Mouse (Mus musculus): ENCODE data around the gene Prdm10.

Prdm10 gene

DNA sequence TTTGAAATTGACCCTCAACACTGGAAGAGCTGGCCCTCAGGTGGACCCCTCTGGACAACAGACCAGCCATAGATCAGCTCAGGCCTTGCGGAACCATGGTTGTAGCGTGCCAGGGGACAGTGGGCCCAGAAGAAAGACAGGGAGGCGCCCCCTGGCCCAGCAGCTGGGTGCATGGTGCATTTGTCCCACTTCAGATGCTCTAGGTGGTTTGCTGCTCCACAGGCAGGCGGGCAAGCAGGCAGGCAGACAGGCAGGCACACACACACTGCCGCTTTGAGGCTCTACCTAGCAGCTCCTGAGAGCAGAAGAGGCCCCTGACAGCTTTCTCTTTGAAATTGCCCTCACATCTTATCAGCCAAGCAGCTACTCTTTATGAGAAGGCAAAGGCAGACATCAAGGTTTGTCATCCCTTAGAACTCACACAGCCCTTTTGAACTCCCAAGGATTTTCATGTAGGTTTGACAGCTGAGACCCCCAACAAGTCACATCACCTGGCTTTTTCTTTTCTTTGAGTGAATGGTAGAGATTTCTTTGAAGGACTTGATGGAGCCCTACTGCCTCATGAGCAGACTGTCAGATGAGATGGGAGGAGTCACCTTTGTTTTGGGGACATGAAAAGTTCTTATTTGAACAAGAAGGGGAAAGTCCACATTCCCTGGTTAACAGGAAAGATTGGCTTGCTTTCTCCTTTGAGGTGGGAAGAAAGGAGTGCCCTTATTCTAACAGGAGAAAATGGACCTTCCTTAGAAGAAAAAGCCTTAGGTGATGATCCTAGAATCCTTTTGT, 21.4 kb downstream of the Prdm10 start:
- DNase-seq (ENCODE audit: low spot score in 2 of 2): no peak

DNA sequence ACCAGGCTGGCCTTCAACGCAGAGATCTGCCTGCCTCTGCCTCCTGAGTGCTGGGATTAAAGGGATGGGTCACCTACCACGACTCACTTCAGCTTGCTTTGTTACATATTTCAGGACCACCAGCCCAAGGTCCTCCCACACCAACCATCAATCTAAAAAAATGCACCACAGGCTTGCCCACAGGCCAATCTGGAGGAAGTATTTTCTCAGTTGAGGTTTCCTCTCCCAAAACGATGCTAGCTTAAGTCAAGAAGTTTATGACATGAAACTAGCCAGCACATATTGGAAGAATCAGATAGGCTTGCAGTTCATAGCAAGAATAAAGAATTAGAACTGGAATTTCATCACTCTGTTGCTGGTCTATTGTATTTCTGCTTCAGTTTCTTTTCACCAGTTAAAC, 24.0 kb downstream of the Prdm10 start:
- DNase-seq (ENCODE audit: low spot score in 2 of 2): no peak

DNA sequence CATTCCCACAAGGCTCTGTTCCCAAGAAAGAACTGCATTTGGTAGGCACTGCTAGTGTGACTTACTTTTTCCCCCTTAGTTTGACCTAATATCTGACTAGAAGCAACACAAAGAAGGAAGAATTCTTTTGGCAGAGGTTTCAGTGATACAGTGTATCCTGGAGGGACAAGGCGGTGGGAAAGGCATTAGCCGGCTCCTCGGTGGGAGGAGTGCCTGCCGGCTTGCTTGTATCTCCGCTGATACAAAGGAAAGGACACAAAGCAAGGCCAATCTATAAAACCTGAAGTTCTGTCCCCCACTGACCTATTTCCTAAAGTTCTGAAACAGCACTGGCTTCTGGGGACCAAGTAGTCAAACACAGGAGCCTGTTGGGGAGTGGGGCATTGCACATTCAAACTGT, 24.8 kb downstream of the Prdm10 start:
- no peak for DNase-seq (ENCODE audit: low spot score in 2 of 2)

DNA sequence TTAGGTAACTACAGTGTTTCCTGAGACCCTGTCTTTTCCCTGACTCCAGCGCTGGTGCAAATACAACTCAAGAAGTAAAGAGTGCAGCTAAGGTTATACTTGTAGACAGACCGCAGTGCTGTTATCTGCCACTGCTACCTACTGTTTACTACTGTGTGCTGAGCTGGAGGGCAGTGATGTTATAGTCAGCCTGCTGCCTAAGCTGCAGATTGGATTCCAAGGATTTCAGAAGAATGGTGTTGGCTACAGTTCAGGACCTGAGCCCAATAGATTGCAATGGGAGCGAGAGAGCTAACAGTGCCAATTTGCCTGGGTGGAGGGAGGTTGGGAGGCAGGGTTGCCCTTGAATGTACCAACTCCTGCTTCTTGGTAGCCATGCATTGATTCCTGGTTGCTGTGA, 25.5 kb downstream of the Prdm10 start:
- no peak for DNase-seq (ENCODE audit: low spot score in 2 of 2)

DNA sequence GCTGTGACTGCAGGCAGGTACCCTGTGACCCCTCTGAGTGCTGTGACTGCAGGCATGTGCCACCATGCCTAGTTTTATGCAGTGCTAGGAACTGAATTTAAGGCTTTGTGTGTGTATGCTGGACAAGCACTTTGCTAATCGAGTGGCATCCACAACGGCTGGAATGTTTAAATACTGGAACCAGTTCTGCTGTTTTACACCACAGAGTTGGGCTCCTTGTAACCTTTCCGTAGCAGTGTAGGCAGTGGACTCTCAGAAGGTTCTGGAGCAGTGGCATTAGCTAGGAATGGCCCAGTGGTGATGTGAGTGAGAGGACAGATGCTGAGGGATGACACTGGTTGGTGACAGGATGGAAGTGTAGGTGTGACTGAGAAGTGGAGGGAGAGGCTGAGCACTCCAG, 26.9 kb downstream of the Prdm10 start:
- DNase-seq (ENCODE audit: low spot score in 2 of 2): no peak

DNA sequence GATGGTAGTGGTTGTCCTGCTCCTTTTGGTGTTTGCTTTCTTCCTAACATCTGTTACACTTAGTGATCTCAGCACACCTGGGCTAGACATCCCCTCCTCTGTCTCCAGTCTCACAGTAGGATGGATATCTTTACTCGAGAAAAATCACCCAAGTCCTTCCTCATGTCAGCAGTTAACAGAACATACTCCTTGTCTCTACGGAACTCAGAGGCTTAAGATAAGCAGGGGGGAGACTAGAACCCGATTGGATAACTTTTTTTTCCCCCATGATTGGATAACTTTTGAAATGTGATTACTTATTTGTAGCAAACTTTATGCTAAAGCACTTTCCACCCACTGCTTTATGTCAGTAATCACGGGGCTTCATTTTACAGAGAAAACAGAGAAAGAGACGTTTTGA, 28.7 kb downstream of the Prdm10 start:
- DNase-seq (ENCODE audit: low spot score in 2 of 2): no peak

DNA sequence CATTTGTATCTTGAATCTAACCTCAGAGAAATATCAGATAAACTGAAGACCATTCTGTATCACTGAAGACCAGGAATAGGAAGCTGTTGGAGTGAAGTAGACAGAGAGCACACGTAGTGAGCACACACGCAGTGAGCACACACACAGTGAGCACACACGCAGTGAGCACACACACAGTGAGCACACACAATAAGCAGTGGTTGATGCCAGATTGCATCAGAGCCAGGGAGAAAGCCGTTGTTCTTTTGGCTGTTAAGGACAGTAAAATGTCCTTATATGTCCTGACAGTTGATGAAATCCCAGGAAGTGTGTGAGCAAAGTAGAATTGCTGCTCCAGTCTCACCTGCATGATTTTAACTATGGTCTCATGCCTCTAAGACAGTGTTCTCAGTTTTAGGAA, 30.3 kb downstream of the Prdm10 start:
- DNase-seq (ENCODE audit: low spot score in 2 of 2): no peak

DNA sequence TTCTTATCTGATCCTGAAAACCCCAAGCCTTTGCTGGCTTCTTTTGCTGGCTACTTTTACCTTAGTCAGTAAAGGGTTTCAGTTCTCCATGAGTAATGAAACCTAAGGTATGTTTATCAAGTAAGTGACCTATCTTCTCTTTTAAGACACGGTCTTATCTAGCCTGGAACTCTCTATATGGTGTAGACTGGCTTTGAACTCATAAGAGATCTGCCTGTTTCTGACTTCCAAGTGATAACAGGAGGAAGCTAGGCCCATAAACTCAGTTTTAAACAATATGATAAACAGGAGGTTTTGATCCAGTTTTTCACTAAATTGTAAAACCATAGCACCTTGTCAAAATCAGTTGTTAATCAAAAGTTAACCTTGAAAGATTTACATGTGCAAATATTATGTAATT, 33.5 kb downstream of the Prdm10 start:
- DNase-seq (ENCODE audit: low spot score in 2 of 2): no peak

DNA sequence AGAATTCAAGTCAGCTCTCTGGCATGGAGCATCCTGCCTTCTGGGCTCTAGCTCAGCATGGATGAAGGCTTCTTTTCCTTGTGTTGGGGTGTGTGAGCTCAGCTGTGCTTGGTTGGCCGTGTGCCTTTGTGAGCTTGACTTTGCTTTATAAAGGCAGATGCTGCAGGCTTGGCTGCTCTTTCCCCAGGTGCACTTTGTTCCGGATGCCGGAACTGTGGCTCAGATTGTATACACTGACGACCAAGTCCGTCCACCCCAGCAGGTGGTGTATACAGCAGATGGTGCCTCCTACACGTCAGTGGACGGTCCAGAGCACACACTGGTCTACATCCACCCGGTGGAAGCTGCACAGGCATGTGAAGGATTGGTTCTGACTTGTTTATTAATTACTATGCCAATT, 35.6 kb downstream of the Prdm10 start:
- no peak for DNase-seq (ENCODE audit: low spot score in 2 of 2)

DNA sequence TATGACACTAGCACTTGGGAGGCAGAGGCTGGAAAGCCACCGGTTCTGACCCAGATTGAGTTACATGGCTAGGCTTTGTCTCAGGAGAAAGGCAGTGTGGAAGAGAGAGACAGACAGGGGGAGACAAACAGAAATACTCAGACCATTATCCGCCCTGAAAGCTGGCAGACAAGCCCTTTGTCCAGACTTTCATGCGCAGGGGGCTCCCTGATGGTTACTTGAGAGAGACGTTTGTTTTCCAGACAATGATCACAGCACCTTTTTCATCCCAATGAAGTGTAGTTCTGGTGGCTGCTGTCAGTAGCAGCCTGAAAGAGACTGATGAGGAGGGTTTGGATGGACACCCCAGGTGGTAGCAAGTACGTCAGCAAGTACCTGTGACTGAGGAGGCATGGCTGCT, 38.6 kb downstream of the Prdm10 start:
- no peak for DNase-seq (ENCODE audit: low spot score in 2 of 2)

DNA sequence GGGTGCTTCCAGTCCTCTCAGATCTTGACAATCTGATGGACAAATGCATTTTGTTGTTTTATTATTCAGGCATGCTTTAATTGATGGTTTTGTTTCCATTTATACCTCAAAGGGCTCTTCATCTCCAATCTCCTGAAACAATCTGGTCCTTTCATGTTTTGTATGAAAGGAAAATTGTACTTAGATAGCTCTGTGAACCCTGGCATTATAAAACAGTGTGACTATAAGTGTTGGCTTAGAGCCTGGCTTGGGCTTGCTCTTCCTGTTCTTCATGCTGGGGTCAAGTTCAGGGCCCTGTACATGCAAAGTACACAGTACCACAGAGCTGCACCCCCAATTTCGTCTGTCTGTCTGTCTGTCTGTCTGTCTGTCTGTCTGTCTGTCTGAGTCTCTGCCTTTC, 40.4 kb downstream of the Prdm10 start:
- no peak for DNase-seq (ENCODE audit: low spot score in 2 of 2)

DNA sequence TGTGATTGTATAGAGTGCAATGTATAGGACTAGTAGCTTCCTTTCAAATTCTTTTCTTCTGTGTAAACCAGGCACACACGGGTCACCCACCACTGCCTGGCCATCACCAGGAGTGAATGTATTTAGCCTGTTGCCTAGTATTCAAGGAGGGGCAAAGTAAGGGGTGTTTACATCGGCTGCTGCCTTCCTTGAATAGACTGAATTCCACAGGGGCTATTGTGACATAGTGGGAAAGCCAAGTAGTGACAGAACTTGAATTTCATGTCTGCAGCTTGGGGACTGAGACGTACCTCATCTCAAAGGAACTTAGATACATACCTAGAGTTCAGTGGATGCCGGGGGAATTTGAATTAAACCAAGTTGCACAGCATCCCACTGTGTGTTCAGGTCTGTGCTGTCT, 41.2 kb downstream of the Prdm10 start:
- no peak for DNase-seq (ENCODE audit: low spot score in 2 of 2)

DNA sequence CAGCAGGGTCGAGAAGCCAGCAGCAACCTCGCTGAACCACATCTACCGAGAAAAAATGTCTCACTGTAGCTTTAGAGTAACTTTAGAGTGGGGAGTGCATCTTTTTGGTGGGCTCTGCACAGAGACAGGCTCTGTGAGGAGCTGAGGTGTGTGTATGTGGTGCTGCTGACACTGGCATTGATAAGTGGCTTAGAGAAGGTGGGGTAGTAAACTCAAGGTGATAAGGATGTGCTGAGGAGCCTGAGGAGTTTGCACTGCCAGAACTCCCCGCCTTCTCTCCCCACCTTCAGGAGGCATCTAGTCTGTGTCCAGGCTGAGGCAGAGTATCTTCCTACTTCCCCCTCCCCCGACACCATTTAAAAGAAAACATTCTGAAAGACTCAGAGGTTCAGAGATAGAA, 41.8 kb downstream of the Prdm10 start:
- DNase-seq (ENCODE audit: low spot score in 2 of 2): no peak

DNA sequence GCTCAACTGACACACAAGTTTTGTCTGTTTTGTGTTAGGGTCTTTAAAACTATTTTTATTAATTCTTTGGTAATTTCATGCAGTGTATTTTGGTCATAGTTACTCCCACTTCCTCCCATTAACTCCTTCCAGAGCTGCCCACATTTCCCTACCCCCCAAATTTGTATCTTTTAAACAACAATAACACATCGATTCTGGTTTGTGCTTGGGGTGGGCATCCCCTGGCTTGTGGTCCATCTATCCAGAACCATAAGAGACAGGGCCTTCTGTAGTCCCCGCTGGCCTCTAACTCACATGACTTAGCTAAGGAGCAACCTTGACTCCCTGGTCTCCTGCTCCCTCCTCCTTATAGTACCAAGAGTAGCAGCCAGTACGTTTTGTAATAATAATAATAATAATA, 50.5 kb downstream of the Prdm10 start:
- DNase-seq (ENCODE audit: low spot score in 2 of 2): no peak

DNA sequence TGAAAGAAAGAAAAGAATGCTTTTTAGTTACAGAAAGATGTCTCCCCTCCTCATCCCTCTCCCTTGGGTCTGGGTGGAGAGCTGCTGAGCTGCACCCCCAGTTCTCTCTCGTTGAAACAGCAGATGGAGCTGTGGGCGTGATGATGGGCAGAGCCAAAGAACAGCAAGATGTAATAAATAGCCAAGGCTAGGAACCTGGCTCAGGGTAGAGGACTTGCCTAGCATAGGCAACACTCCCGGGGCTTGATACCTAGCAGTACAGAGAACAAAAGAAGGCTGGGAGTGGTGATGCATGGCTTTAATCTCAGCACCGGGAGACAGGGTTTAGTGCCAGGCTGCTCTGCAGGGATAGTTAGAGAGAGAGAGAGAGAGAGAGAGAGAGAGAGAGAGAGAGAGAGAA, 50.9 kb downstream of the Prdm10 start:
- peak; percentile 22 to 53 for DNase-seq (ENCODE audit: low spot score in 2 of 2)

DNA sequence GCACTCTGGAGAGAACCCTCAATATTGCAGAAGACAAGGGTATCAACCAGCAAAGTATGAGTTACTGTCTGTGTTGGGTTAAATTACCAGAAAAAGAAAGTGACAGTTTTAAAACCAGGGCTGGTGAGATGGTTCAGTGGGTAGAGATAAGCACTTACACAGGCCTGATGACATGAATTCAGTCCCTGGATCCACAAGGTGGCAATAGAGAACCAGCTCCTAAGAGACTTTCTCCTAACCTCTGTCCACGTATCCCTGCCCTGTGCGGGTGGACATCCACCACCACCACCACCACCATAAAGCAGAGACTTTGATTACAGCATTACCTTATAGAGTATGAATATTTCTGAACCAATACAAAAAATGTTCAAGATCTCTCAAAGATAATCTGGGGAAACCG, 51.6 kb downstream of the Prdm10 start:
- DNase-seq (ENCODE audit: low spot score in 2 of 2): no peak

DNA sequence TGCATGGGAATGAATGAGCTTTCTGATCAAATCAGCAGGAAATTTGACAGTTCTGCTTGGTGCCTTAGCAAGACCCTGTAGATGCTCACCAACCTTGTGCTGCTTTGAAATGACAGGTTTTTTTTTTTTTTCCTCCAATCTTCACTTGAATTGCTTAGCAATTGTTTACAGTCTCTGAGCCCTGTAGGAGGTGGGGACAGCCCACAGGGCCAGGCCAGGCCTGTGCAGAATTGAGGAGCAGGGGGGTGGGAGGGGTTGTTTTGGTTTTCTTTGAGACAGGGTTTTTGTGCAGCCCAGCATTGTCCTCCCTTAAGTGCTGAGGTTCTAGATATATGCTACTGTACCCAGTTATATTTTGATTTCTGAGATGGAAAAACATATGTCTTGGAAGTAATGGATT, 52.5 kb downstream of the Prdm10 start:
- no peak for DNase-seq (ENCODE audit: low spot score in 2 of 2)

DNA sequence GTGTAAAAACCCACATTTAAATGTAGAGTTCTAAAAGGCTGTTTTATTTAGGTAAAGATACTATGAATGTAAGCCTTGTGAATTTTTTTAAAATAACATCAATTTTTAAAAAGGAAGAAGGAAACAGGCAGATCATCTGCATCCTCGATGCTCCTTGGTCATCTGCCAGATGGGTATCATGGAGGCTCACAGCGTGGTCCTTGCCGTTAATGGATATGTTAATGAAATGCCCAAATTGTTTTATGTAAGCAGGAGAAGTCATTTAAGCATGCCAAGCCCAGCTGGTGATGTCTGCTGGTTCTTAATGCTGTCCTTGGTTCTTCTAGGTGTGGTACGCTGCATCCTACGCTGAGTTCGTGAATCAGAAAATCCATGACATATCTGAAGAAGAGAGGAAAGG, 54.7 kb downstream of the Prdm10 start:
- DNase-seq (ENCODE audit: low spot score in 2 of 2): no peak

DNA sequence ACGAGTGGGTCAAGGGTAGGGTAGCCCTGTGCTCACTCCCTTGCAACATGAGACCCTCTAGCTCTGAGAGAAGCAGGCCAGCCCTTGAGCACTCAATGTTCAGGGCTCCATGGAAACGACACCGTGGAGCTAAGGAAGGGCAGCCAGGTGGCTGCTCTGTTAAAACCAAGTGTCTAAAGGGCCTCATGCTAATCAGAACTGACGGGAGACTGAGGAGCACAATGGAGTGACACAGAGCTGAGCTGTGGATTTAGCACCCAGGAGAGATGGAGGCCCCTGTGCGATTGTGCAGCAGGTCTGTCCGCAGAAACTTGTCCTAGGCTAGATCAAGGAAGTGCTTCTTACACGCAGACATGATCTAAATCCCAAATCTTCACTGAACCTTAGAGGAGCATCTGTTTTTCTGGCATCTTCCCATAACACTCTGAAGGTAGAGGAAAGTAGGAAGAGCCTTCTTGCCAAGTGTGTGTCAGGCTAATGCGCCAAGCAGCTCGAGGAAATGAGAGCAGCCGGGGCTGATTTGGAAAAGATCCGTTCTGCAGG, 64.0 kb downstream of the Prdm10 start:
- DNase-seq (ENCODE audit: low spot score in 2 of 2): no peak

DNA sequence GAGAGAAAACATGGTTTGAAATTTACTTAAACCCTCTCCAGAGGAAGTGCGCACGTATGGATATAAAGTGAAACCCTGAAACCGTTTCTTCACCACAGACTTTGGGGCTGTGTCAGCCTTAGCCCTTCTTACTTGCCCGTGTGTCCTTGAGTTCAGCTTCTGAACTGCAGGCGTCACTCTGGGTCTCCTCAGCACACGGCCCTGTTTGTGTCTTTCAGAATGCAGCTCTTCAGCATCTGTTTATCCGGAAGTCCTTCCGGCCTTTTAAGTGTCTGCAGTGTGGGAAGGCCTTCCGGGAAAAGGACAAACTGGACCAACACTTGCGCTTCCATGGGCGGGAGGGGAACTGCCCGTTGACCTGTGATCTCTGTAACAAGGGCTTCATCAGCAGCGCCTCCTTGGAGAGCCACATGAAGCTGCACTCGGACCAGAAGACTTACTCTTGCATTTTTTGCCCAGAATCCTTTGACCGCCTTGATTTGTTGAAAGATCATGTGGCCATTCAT, 66.3 kb downstream of the Prdm10 start:
- DNase-seq (ENCODE audit: low spot score in 2 of 2): no peak

DNA sequence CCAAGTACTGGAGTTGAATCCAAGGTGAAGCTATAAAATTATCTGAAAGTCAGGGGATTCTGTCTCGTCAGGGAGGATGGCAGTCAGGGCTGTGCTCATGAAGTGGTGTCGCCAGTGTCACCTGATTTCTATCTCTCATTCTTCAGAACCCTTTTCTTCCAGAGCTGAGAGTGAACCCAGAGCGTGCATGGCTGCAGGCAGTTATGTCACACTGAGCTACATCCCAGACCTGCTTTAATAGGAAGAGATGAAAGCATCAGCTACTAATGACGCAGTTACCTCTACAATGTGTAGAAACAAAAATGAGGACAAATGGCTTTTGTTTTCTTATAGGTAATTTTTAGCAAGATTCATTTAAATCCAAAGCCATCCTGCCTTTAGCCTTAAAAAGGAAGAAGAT, 68.1 kb downstream of the Prdm10 start:
- no peak for DNase-seq (ENCODE audit: low spot score in 2 of 2)

DNA sequence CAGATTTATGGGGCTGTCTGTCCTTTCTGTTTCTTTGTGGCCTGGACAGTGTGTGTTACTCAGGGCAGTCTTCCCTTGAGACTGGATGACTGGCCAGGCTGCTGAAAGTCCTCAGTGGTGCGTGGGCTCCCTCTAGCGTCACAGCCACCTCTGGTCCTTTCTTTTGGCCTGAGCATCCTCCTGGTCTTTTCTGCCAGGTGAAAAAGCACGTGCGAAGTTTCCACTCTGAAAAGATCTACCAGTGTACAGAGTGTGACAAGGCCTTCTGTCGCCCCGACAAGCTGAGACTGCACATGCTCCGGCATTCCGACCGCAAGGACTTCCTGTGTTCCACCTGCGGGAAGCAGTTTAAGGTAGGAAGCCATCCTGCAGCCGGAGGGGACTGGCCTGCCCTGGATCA, 68.6 kb downstream of the Prdm10 start:
- DNase-seq (ENCODE audit: low spot score in 2 of 2): peak; percentile 53 to 54

DNA sequence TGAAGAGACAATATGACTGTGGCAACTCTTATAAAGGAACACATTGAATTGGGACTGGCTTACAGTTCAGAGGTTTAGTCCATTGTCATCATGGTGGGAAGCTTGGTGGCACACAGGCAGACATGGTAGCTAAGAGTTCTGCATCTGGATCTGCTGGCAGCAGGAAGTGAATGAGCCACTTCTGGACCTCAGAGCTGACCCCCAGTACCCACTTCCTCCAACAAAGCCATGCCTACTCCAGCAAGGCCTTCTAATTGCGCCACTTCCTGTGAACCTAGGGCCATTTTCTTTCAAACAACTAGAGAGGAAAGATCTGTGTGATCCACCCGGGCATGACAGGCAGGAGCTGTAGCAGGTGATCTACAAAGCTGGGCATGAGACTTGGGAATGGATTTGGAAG, 72.4 kb downstream of the Prdm10 start:
- no peak for DNase-seq (ENCODE audit: low spot score in 2 of 2)

DNA sequence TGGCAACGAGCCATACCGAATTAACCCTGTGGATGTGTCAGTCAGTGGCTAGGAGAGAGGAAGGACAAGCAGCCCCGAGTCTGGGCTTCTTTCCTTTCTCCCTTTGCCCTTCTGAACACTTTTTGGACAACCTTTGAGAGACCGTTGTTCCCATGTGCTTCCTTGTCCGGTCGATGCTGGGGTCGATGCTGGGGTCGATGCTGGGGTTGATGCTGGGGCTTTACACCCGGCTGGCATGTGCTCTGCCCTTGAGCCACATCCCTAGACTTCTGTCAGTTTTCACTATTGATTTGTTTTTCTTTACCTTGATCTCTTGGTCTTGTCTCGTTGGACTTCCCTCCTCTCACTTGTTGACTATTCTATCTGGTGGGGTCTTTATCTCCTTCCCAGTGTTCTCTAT, 73.2 kb downstream of the Prdm10 start:
- no peak for DNase-seq (ENCODE audit: low spot score in 2 of 2)
